Mouse (Mus musculus) heart, embryonic 15.5 days (tissue): Measurements from ENCODE around the gene Cdc42bpg. TPM values are rescaled to one million over a fixed set of nuclear protein-coding genes. Genes with fewer than 3 reads are reported as not detected.

Experiments used
- microRNA counts: library from miRNA; unstranded; fragments of <30 nt; microRNA quantifications from one replicate; lab custom pipeline; 2016
- microRNA-seq: library from miRNA; unstranded; fragments of <30 nt; microRNA quantifications from one replicate; pipeline ENCODE4, GENCODE M21; 2016
- polyA plus RNA-seq: library from polyadenylated mRNA; unstranded; fragments of >200 nt; fragmentation: Nextera tagmentation; extraction: Ambion mirVana; gene quantifications from 2 replicates; pipeline ENCODE4 v1.2.1, GENCODE M21; 2015

Gene Cdc42bpg
- polyA plus RNA-seq, 1 experiment from 2014 or later = 0.30 TPM

MicroRNAs within 50 kb of the gene (microRNA counts, 519-probe panel; counts per million panel counts)
- microRNA mmu-miR-192 (lab: Ali Mortazavi, UCI) = 2,124 counts per million, percentile 28 among the panel's probes with 10 or more counts

Small RNA genes within 50 kb of the gene (microRNA-seq; reads per million reads assigned to microRNA genes)
- 55.5 reads per million, percentile 43 among the genes with 10 or more reads in this experiment for gene Mir192
- 48.1 reads per million, percentile 42 among the genes with 10 or more reads in this experiment for gene Mir194-2
- gene Mir6989 = not detected

Other genes starting within 250 kb of the Cdc42bpg start
- 54.5 and 55.3 TPM in 2 replicates for gene Mrpl49, start 248.7 kb upstream of the Cdc42bpg start, polyA plus RNA-seq
- 434 and 453 TPM in 2 replicates for gene Fau, start 248.6 kb upstream of the Cdc42bpg start, polyA plus RNA-seq
- 19.3 and 25.6 TPM in 2 replicates for gene Znhit2, start 245.3 kb upstream of the Cdc42bpg start, polyA plus RNA-seq
- gene Tm7sf2, start 238.1 kb upstream of the Cdc42bpg start, polyA plus RNA-seq = 5.4 and 11.3 TPM in 2 replicates
- 35.6 and 51.9 TPM in 2 replicates for gene Vps51, start 229.2 kb upstream of the Cdc42bpg start, polyA plus RNA-seq
- gene Tmem262, start 226.4 kb upstream of the Cdc42bpg start, polyA plus RNA-seq = not detected in 2 replicates
- gene Gm28374, start 224.2 kb upstream of the Cdc42bpg start, polyA plus RNA-seq = 0.48 and 1.3 TPM in 2 replicates
- 39.1 and 53.1 TPM in 2 replicates for gene Zfpl1, start 221.5 kb upstream of the Cdc42bpg start, polyA plus RNA-seq
- gene Cdca5, start 221.5 kb upstream of the Cdc42bpg start, polyA plus RNA-seq = 19.6 and 27.2 TPM in 2 replicates
- gene AC131692.1, start 212.0 kb upstream of the Cdc42bpg start, polyA plus RNA-seq = 0.20 and 0.38 TPM in 2 replicates
- gene Naaladl1, start 200.7 kb upstream of the Cdc42bpg start, polyA plus RNA-seq = 0.21 and 0.36 TPM in 2 replicates
- 28.1 and 38.1 TPM in 2 replicates for gene Sac3d1, start 187.8 kb upstream of the Cdc42bpg start, polyA plus RNA-seq
- 19.8 and 25.9 TPM in 2 replicates for gene Snx15, start 178.2 kb upstream of the Cdc42bpg start, polyA plus RNA-seq
- gene Batf2, start 165.5 kb upstream of the Cdc42bpg start, polyA plus RNA-seq = 0.23 TPM in 1 of 2 replicates, not detected in the other
- gene Arl2, start 164.9 kb upstream of the Cdc42bpg start, polyA plus RNA-seq = 74.7 and 81.8 TPM in 2 replicates
- not detected in 2 replicates for gene Majin, start 122.1 kb upstream of the Cdc42bpg start, polyA plus RNA-seq
- gene Gpha2, start 80.1 kb upstream of the Cdc42bpg start, polyA plus RNA-seq = 0.57 TPM in 1 of 2 replicates, not detected in the other
- 21.4 and 28.1 TPM in 2 replicates for gene Ppp2r5b, start 70.6 kb upstream of the Cdc42bpg start, polyA plus RNA-seq
- 6.7 and 10.0 TPM in 2 replicates for gene Atg2a, start 64.8 kb upstream of the Cdc42bpg start, polyA plus RNA-seq
- gene Ehd1, start 29.7 kb upstream of the Cdc42bpg start, polyA plus RNA-seq = 54.1 and 66.8 TPM in 2 replicates
- gene Men1, start 28.5 kb downstream of the Cdc42bpg start, polyA plus RNA-seq = 36.1 and 50.6 TPM in 2 replicates
- gene Map4k2, start 34.7 kb downstream of the Cdc42bpg start, polyA plus RNA-seq = 12.6 and 17.9 TPM in 2 replicates
- 79.0 and 98.4 TPM in 2 replicates for gene Sf1, start 57.2 kb downstream of the Cdc42bpg start, polyA plus RNA-seq
- gene Pygm, start 77.9 kb downstream of the Cdc42bpg start, polyA plus RNA-seq = 282 and 297 TPM in 2 replicates
- gene Rasgrp2, start 92.9 kb downstream of the Cdc42bpg start, polyA plus RNA-seq = 54.8 TPM in 2 replicates
- gene Nrxn2, start 112.3 kb downstream of the Cdc42bpg start, polyA plus RNA-seq = 0.47 and 0.60 TPM in 2 replicates
- gene Slc22a12, start 236.6 kb downstream of the Cdc42bpg start, polyA plus RNA-seq = not detected in 2 replicates